Mouse (Mus musculus) heart, embryonic 12.5 days (tissue): Measurements from ENCODE around the gene Apoc4. TPM values are rescaled to one million over a fixed set of nuclear protein-coding genes. Genes with fewer than 3 reads are reported as not detected.

ENCODE experiments used
- ATAC-seq: fragments of 200-750 bp; cut with Nextera tagmentation; 2 replicates; pipeline ENCODE4 v1.8.0; 2017; ENCODE audit warnings: moderate TSS enrichment, moderate library complexity; ENCODE audit not compliant: insufficient number of reproducible peaks, low FRiP score
- H3K27ac ChIP-seq: fragments of 300-500 bp; sonication (generic); 2 replicates; pipeline ENCODE4 v1.5.1; 2016; ENCODE audit warnings: mild to moderate bottlenecking, moderate library complexity; ENCODE audit not compliant: poor library complexity, severe bottlenecking
- H3K27me3 ChIP-seq: fragments of 300-500 bp; sonication (generic); replicated peaks from 2 replicates; pipeline ENCODE4 v1.6.1; 2016; ENCODE audit warnings: mild to moderate bottlenecking, moderate library complexity
- H3K36me3 ChIP-seq: fragments of 300-500 bp; sonication (generic); 2 replicates; pipeline ENCODE4 v1.6.1; 2016; ENCODE audit warnings: mild to moderate bottlenecking, moderate library complexity
- H3K4me1 ChIP-seq: fragments of 300-500 bp; sonication (generic); replicated peaks from 2 replicates; pipeline ENCODE4 v1.6.1; 2016; ENCODE audit warnings: mild to moderate bottlenecking
- H3K4me2 ChIP-seq: fragments of 300-500 bp; sonication (generic); 2 replicates; pipeline ENCODE4 v1.6.1; 2016; ENCODE audit warnings: mild to moderate bottlenecking, moderate library complexity
- H3K4me3 ChIP-seq: fragments of 300-500 bp; sonication (generic); 2 replicates; pipeline ENCODE4 v1.5.1; 2016; ENCODE audit warnings: mild to moderate bottlenecking
- H3K9ac ChIP-seq: fragments of 300-500 bp; sonication (generic); 2 replicates; pipeline ENCODE4 v1.6.1; 2016; ENCODE audit warnings: mild to moderate bottlenecking, moderate library complexity
- H3K9me3 ChIP-seq: fragments of 300-500 bp; sonication (generic); replicated peaks from 2 replicates; pipeline ENCODE4 v1.6.1; 2016; ENCODE audit warnings: mild to moderate bottlenecking, moderate library complexity
- WGBS: fragments of 180-500 bp; shearing (Covaris S2); methylation state at CpG from one replicate; pipeline ENCODE4 v1.1.7; 2016; 5-methylcytosine and 5-hydroxymethylcytosine counted together
- polyA plus RNA-seq: library from polyadenylated mRNA; unstranded; fragments of >200 nt; fragmentation: Nextera tagmentation; extraction: Ambion mirVana; gene quantifications from 2 replicates; pipeline ENCODE4 v1.2.1, GENCODE M21; 2016

Gene Apoc4
- polyA plus RNA-seq, result 0.41 TPM in 1 of 2 replicates, not detected in the other

DNA sequence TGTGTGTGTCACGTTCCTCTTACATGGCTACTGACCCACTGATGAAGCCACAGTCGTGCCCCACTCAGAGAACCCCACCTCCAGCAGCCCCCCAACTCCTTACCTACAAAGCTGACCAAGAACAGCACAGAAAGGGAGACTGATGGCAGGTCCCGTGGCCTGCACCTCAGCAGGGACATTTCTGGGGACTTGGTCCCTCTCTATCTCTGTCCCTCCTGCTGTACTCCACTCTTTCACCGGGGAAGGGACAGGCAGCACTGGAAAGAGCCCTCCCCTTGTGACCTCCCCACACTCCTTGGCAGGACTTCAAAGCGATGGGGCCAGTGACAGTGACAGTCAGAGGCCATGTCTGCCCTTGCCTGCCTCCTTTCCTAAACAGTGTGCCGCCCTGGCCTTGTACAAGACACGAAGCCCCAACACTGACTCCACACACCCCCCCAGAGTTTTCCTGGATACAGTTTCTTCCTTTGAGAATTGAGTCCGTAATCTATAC, at the start of gene Apoc4, which contains the start of gene Gm44805:
Gene Apoc4, minus strand, starts transcription at position 278 of the 493 bp plus-strand sequence.
Gene Gm44805, minus strand, starts transcription at position 222 of the 493 bp plus-strand sequence.
- Histone ChIP-seq H3K36me3 (no peaks in the 10 kb centered on the region), H3K4me3 (no peak within 1 kb of the TSS), H3K9me3 (no peaks in the 10 kb centered on the region), H3K27ac (no peak within 1 kb of the TSS), H3K4me1 (peaks cover 12% of the 10 kb centered on the region), H3K27me3 (no peaks in the 10 kb centered on the region), H3K9ac (no peak within 1 kb of the TSS), H3K4me2 (no peak within 1 kb of the TSS)
- 52% methylated on average over 8 of the region's 8 CpGs for WGBS
- ATAC-seq, result no peak; the same call in 1 of the 2 replicates

DNA sequence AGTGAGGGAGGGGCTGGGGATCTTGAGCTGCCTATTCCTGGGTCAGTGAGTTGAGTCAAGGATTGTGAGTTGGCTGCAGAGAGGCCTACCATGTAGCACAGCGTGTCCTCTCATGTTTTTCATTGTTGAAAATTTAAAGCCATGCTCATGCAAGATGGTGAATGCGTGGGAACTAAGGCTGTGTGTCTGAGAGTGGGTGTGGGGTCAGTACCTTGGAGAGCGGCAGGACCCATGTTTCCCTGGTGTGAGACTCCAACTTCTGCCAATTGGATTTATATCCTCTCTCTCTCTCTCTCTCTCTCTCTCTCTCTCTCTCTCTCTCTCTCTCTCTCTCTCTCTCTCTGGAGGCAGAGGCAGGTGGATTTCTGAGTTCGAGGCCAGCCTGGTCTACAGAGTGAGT, 45.3 kb upstream of the Apoc4 start:
- H3K27me3 ChIP-seq, result no peaks in the 10 kb centered on the region
- H3K4me3 ChIP-seq, result no peak overlapping the region
- H3K9ac ChIP-seq, result no peak overlapping the region
- no peak for ATAC-seq
- 92% methylated on average over 4 of the region's 4 CpGs for WGBS
- no peak overlapping the region for H3K27ac ChIP-seq
- peaks cover 5% of the 10 kb centered on the region for H3K9me3 ChIP-seq
- H3K36me3 ChIP-seq, result peaks cover 99% of the 10 kb centered on the region
- no peak overlapping the region for H3K4me2 ChIP-seq
- H3K4me1 ChIP-seq, result no peaks in the 10 kb centered on the region

DNA sequence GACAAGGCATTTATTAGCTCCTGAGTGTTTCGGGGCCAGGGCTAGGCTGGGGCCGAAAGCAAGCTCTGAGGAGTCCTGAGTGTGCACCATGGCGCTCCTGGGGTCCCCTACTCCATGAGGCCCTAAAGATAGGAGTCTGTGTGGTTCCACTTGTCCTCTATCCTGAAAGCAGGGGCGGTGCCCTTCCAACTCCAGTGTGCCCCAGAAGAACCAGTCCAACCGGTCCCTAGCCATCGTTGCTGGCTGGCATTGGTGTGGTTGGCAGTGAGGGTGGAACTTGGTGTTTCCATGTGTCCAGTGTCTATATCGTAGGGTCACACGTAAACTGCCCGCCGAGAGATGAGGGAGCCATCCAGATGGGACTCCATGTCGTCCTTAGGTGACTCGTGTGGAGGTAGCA, 42.9 kb upstream of the Apoc4 start:
- Histone ChIP-seq H3K4me1 (no peaks in the 10 kb centered on the region), H3K27ac (no peak overlapping the region), H3K4me3 (no peak overlapping the region), H3K36me3 (peaks cover 98% of the 10 kb centered on the region), H3K27me3 (no peaks in the 10 kb centered on the region), H3K9me3 (peaks cover 17% of the 10 kb centered on the region), H3K9ac (no peak overlapping the region), H3K4me2 (no peak overlapping the region)
- no peak for ATAC-seq
- 89% methylated on average over 12 of the region's 12 CpGs for WGBS

DNA sequence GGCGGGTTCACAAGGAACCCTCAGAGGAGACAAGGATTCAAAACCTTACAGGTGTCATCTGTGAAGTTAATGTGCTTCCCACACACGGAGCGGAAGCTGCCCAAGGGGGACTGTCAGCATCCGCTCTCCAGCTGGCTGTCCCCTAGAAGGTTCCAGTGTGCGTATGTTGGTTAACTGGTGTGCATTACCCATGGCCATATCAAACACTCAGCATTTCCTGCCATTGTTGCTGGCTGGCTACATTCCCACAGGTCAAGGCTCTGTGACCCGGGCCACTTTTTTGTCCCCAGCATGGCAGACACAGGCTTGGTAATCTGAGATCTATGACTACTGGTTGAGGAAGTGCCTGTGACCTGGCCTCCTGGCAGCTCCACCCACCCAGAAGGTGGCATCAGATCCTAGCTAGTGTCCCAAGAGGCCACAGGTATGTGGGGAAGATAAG, 41.5 kb upstream of the Apoc4 start:
- ATAC-seq, result peak; percentile 75
- no peaks in the 10 kb centered on the region for H3K4me1 ChIP-seq
- peak overlapping the region; percentile 78 for H3K27ac ChIP-seq
- no peak overlapping the region for H3K4me3 ChIP-seq
- no peak overlapping the region for H3K4me2 ChIP-seq
- H3K9me3 ChIP-seq, result peaks cover 17% of the 10 kb centered on the region
- peaks cover 96% of the 10 kb centered on the region for H3K36me3 ChIP-seq
- H3K9ac ChIP-seq, result no peak overlapping the region
- 73% methylated on average over 6 of the region's 6 CpGs for WGBS
- no peaks in the 10 kb centered on the region for H3K27me3 ChIP-seq

DNA sequence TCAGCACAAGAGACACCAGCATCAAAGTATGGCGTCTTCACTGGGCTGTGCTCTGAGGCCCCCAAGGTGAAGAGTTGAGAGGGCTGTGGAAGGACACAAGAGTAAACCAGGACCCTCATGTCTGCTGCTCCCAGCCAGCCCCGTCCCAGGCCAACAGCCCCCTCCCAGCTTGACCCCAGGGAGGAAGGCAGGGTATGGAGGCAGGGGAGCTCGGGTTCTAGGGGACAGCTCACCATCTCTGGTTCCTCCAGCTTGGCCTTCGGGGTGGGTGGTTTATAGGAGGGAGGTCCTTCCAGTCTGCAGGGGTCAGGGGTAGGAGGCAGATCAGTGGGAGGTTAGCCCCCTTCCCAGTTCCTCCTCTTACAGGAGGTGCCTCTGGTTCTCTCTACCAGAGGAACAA, 37.9 kb upstream of the Apoc4 start:
- no peak for ATAC-seq
- no peak overlapping the region for H3K4me2 ChIP-seq
- no peak overlapping the region for H3K4me3 ChIP-seq
- H3K4me1 ChIP-seq, result peaks cover 8% of the 10 kb centered on the region
- no peaks in the 10 kb centered on the region for H3K27me3 ChIP-seq
- H3K9ac ChIP-seq, result no peak overlapping the region
- peaks cover 17% of the 10 kb centered on the region for H3K9me3 ChIP-seq
- H3K27ac ChIP-seq, result no peak overlapping the region
- WGBS, result 82% methylated on average over 4 of the region's 4 CpGs
- peaks cover 70% of the 10 kb centered on the region for H3K36me3 ChIP-seq

DNA sequence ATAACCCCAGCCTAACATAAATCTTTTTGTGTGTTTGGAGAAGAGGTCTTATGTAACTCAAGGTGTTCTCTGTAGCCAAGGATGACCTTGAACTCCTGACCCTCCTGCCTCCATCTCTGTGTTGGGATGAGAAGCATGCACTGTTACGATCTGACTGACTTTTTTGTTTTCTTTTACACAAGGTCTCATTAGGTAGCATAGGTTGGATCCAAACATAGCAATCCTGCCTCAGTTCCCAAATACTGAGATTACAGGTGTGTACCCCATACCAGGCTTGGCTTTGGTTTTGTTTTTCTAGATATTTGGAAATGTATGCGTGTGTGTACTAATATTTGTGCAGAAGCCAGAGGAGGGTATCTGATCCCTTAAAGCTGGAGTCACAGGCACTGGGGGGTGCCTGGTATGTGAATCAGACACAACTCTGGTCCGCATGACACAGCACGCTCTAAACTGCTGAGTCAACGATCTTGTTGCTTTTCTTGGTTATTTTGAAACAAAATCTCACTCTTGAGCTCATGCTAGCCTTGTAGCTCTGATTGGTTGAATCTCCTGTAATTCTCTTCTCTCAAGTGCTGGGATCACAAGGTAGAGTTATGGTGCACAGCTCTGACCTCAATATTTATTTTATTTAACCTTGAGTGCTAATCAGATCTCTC, 37.1 kb upstream of the Apoc4 start:
- H3K9me3 ChIP-seq, result peaks cover 17% of the 10 kb centered on the region
- no peak overlapping the region for H3K4me3 ChIP-seq
- no peak overlapping the region for H3K9ac ChIP-seq
- H3K4me2 ChIP-seq, result no peak overlapping the region
- ATAC-seq, result no peak
- WGBS, result 83% methylated on average over 5 of the region's 5 CpGs
- H3K27me3 ChIP-seq, result no peaks in the 10 kb centered on the region
- H3K36me3 ChIP-seq, result peaks cover 69% of the 10 kb centered on the region
- peaks cover 16% of the 10 kb centered on the region for H3K4me1 ChIP-seq
- H3K27ac ChIP-seq, result no peak overlapping the region

DNA sequence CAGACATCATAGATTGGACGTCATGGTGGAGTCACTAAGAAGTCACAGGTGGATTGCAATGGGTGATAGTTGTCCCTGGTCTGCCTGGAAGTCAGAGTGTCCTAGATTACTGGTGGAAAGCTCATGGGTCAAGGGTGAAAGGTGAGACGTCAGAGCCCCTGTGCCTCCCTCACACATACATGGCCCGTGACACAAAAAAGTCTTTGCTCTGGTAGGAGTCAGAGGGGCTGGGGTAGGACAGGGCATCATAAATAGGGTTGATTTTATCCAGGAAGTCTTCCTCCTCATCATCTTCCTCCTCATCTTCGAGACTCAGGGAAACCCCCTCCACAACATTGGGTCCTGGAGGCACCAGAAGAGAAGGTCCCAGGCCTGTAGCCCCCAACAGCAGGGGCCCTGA, 36.1 kb upstream of the Apoc4 start:
- no peaks in the 10 kb centered on the region for H3K27me3 ChIP-seq

DNA sequence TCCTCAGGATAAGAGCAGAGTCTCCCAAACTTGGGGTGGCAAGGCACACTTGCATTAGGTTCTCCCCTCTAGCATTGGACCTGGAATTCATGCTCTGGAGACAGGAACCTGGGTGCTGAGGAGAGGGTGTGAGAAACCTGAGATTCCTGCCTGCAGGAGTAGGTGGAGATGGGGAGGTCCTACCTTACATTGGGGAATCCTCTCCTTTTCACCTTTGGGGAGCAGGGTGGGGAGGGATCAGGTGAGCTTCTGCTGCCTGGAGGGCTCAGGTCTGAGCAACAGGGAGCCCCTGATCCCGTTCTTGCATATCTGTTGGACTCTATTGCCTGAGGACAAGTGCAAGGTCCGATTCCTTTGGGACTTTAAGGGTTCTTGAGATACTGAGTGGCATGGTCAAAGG, 35.5 kb upstream of the Apoc4 start:
- Histone ChIP-seq H3K9ac (0 out of 2 replicates have a peak overlapping the region, but pooled peaks have one; percentile 0), H3K4me1 (peaks cover 23% of the 10 kb centered on the region), H3K27me3 (no peaks in the 10 kb centered on the region), H3K36me3 (peaks cover 70% of the 10 kb centered on the region), H3K9me3 (peaks cover 14% of the 10 kb centered on the region), H3K27ac (no peak overlapping the region), H3K4me2 (peak overlapping the region; percentile 75; the same call in 1 of the 2 replicates), H3K4me3 (0 out of 2 replicates have a peak overlapping the region, but pooled peaks have one; percentile 88)
- no peak for ATAC-seq
- 68% methylated on average over 2 of the region's 2 CpGs for WGBS

More for the DNA sequence above, 36.1 kb upstream of the Apoc4 start:
- Histone ChIP-seq H3K27ac (no peak overlapping the region), H3K4me2 (no peak overlapping the region), H3K4me1 (peaks cover 23% of the 10 kb centered on the region), H3K4me3 (no peak overlapping the region), H3K9me3 (peaks cover 17% of the 10 kb centered on the region), H3K36me3 (peaks cover 69% of the 10 kb centered on the region), H3K9ac (no peak overlapping the region)
- no peak for ATAC-seq
- WGBS, result 86% methylated on average over 4 of the region's 4 CpGs

DNA sequence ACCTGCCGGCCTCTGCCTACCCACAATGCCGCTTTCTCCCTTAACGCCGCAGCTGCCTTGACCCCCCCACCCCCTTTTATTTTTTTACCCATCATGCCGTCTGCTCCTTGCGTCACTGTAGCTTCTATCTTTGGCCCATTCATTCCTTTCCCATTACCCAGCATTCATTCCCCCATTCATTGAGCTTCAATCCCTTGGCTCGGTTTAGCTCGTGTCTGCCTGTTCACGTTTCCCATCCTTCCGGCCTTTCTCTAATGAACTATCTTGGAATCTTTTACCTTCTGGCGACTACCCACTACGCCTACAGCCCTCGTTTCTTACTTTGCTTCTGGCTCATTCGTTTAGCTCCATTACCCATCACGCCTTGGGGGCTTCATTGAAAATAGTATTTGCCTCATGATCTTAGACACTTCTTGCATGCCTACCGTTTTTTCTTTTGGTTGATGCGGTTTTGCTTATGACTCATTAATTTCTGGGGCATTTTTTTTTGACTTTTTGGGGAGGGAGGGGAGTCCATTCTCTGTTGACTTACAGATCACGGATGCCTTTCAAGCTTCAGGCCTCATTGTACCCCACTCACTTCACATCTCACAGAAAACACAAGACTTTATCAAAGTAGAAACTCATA, 34.9 kb upstream of the Apoc4 start:
- Histone ChIP-seq H3K4me2 (peak overlapping the region; percentile 75), H3K4me1 (peaks cover 23% of the 10 kb centered on the region), H3K27ac (peak overlapping the region; percentile 76), H3K9ac (peak overlapping the region; percentile 53; the same call in 1 of the 2 replicates), H3K27me3 (no peaks in the 10 kb centered on the region), H3K9me3 (peaks cover 8% of the 10 kb centered on the region), H3K4me3 (peak overlapping the region; percentile 88), H3K36me3 (peaks cover 70% of the 10 kb centered on the region)
- WGBS, result 8% methylated on average over 18 of the region's 18 CpGs
- no peak for ATAC-seq

DNA sequence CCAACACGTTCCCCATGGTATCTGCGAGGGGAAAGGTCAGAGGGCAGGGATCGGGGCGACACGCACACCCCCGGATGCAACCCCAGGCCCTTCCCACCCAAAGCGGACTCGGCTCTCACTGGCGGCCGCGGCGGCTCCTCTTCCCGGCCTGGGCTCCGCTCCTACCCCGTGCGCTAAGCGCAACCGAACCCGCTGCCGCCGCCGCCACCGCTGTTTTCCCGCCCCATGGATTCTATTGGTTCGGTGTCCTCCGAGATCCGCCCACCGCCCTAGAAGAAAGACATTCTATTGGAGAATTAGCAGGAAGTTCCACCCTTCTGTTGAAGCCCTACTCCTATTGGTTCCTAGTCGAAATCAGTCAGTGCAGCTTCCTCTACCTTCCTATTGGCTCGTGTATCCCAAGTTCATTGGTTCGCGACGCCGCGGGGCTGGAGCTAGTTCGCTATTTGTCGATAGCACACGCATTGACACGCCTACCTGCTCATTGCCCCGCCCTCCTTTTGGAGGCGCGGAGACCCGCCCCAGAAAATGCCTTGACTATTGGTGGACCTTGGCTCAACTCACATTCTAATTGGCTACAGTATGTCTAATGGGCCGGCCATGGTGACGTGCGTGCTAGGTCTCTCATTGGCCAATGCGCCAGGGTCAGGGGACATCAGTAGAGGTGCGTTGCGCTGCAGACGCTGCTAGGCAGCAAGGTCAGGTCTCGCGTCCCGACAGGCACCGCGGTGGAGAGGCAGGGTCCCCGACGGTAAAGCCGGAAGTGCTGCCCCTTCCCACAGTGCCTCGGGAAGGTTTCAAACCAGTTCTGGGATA, 34.2 kb upstream of the Apoc4 start, which contains the start of gene Tomm40:
Gene Tomm40, minus strand, starts transcription at position 200 of the 816 bp plus-strand sequence.
- Histone ChIP-seq H3K27me3 (no peaks in the 10 kb centered on the region), H3K4me3 (peak within 1 kb of the TSS; percentile 88), H3K4me2 (peak within 1 kb of the TSS; percentile 88), H3K27ac (peak within 1 kb of the TSS; percentile 76), H3K9me3 (peaks cover under 1% of the 10 kb centered on the region; the same call in 1 of the 2 replicates), H3K36me3 (peaks cover 68% of the 10 kb centered on the region), H3K4me1 (peaks cover 23% of the 10 kb centered on the region), H3K9ac (peak within 1 kb of the TSS; percentile 95)
- ATAC-seq, result peak; percentile 99
- 0% methylated on average over 54 of the region's 59 CpGs for WGBS
